Mouse (Mus musculus): ENCODE data around the gene Zfp1. TPM values are rescaled to one million over a fixed set of nuclear protein-coding genes. Genes with fewer than 3 reads are reported as not detected.

Gene Zfp1
- total and polyA plus RNA-seq, 3 experiments: 7.1 to 21.1 (median 10.9) TPM

- no peak overlapping the region for H3K4me3 ChIP-seq (ENCODE audit: low read depth, low read length)
- H3K4me1 ChIP-seq (ENCODE audit: insufficient read depth, low read depth, low read length): peaks cover 10% of the 10 kb centered on the region; the same call in 1 of the 2 replicates
- DNase-seq (ENCODE audit: low spot score) (no peak), ATAC-seq (ENCODE audit: extremely low read depth, insufficient number of reproducible peaks, low FRiP score, poor library complexity, severe bottlenecking) (no peak)
- TF ChIP-seq TAL1 (conservative IDR thresholded peaks at IDR 0.05; ENCODE audit: low read depth, low read length) (no peak), POLR2AphosphoS5 (IDR thresholded peaks at IDR 0.05; ENCODE audit: insufficient replicate concordance, low read depth, low read length) (no peak), GATA1 (IDR thresholded peaks at IDR 0.05; ENCODE audit: borderline replicate concordance, low read length) (no peak)
- H3K27me3 ChIP-seq (ENCODE audit: insufficient read depth, low read length): peaks cover 57% of the 10 kb centered on the region
- H3K36me3 ChIP-seq (replicated peaks): no peaks in the 10 kb centered on the region
- H3K9me3 ChIP-seq (replicated peaks): no peaks in the 10 kb centered on the region
These were observed 70.6 kb downstream of the Zfp1 start for GRCm38 (mm10) chr8:111713817-111714216.

GRCm38 (mm10) chr8:111714295-111714694 is 71.1 kb downstream of the Zfp1 start:
- Histone ChIP-seq H3K9me3 (replicated peaks) (no peaks in the 10 kb centered on the region), H3K36me3 (replicated peaks) (no peaks in the 10 kb centered on the region), H3K27me3 (ENCODE audit: insufficient read depth, low read length) (peaks cover 55% of the 10 kb centered on the region), H3K4me1 (ENCODE audit: insufficient read depth, low read depth, low read length) (peaks cover 10% of the 10 kb centered on the region; the same call in 1 of the 2 replicates), H3K4me3 (ENCODE audit: low read depth, low read length) (no peak overlapping the region)
- ATAC-seq (ENCODE audit: extremely low read depth, insufficient number of reproducible peaks, low FRiP score, poor library complexity, severe bottlenecking): no peak
- TF ChIP-seq TAL1 (conservative IDR thresholded peaks at IDR 0.05; ENCODE audit: low read depth, low read length) (no peak), GATA1 (IDR thresholded peaks at IDR 0.05; ENCODE audit: borderline replicate concordance, low read length) (no peak), CTCF (IDR thresholded peaks at IDR 0.05; ENCODE audit: low read depth, low read length) (no peak), GATA2 (IDR thresholded peaks at IDR 0.05; ENCODE audit: borderline replicate concordance, low read depth, low read length) (no peak), POLR2AphosphoS5 (IDR thresholded peaks at IDR 0.05; ENCODE audit: insufficient replicate concordance, low read depth, low read length) (no peak)
- no peak for DNase-seq (ENCODE audit: low spot score)

- peaks cover 10% of the 10 kb centered on the region; the same call in 1 of the 2 replicates for H3K4me1 ChIP-seq (ENCODE audit: insufficient read depth, low read depth, low read length)
- no peaks in the 10 kb centered on the region for H3K36me3 ChIP-seq (replicated peaks)
- TF ChIP-seq CTCF (IDR thresholded peaks at IDR 0.05; ENCODE audit: low read depth, low read length) (no peak), TAL1 (conservative IDR thresholded peaks at IDR 0.05; ENCODE audit: low read depth, low read length) (no peak), GATA2 (IDR thresholded peaks at IDR 0.05; ENCODE audit: borderline replicate concordance, low read depth, low read length) (no peak), GATA1 (IDR thresholded peaks at IDR 0.05; ENCODE audit: borderline replicate concordance, low read length) (no peak), POLR2AphosphoS5 (IDR thresholded peaks at IDR 0.05; ENCODE audit: insufficient replicate concordance, low read depth, low read length) (no peak)
- no peaks in the 10 kb centered on the region for H3K9me3 ChIP-seq (replicated peaks)
- peaks cover 52% of the 10 kb centered on the region for H3K27me3 ChIP-seq (ENCODE audit: insufficient read depth, low read length)
- DNase-seq (ENCODE audit: low spot score) (no peak), ATAC-seq (ENCODE audit: extremely low read depth, insufficient number of reproducible peaks, low FRiP score, poor library complexity, severe bottlenecking) (no peak)
- no peak overlapping the region for H3K4me3 ChIP-seq (ENCODE audit: low read depth, low read length)
These were observed 72.3 kb downstream of the Zfp1 start for GRCm38 (mm10) chr8:111715514-111715913.

DNA sequence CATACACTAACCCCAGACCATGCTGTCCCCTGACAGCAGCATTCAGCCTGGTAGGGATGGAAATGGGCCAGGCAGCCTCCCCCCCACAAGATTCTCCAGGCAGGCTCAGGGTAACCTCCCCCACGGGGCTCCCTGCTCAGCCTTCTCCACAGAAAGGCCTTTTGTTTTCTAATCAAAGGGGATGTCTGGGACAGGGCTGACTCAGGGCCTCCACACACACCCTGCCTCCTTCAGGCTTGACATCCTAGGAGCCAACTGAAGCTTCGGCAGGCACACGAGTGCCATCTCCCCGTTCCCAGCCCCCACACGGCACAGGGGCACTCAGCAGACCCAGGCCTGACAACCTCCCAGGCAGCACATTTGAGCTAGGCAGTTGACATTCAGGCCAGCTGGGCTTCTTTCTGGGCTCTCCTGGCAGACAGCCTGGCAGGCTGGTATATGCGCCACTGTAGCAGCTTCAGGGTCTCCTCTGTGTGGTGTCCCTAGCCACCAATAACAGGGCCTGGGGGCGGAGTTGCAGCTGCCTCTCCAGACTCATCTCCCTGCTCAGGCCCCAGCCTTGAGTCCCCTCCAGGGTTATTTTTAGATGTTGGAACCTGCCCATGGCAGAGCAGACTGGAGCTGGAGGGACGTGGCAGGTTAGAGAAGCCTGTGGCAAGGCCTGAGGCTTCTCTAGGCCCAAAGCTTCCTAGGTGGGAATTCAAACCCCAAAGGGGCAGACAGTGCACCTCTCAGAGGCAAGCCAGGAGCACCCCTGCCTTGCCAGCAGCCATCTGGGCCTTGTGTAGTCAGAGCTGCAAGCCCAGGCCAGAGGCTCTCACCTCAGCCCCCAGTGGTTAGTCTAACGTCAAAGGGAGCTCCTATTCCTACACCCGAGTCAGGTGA is 73.6 kb downstream of the Zfp1 start:
- Histone ChIP-seq H3K4me3 (ENCODE audit: low read depth, low read length) (no peak overlapping the region), H3K36me3 (replicated peaks) (no peaks in the 10 kb centered on the region), H3K27me3 (ENCODE audit: insufficient read depth, low read length) (peaks cover 51% of the 10 kb centered on the region), H3K4me1 (ENCODE audit: insufficient read depth, low read depth, low read length) (peaks cover 10% of the 10 kb centered on the region; the same call in 1 of the 2 replicates), H3K9me3 (replicated peaks) (no peaks in the 10 kb centered on the region)
- TF ChIP-seq POLR2AphosphoS5 (IDR thresholded peaks at IDR 0.05; ENCODE audit: insufficient replicate concordance, low read depth, low read length): no peak
- TF ChIP-seq CTCF (IDR thresholded peaks at IDR 0.05; ENCODE audit: low read depth, low read length): no peak
- no peak for TF ChIP-seq GATA1 (IDR thresholded peaks at IDR 0.05; ENCODE audit: borderline replicate concordance, low read length)
- TF ChIP-seq GATA2 (IDR thresholded peaks at IDR 0.05; ENCODE audit: borderline replicate concordance, low read depth, low read length): no peak
- TF ChIP-seq TAL1 (conservative IDR thresholded peaks at IDR 0.05; ENCODE audit: low read depth, low read length): no peak
- no peak for DNase-seq (ENCODE audit: low spot score)
- ATAC-seq (ENCODE audit: extremely low read depth, insufficient number of reproducible peaks, low FRiP score, poor library complexity, severe bottlenecking): no peak

DNA sequence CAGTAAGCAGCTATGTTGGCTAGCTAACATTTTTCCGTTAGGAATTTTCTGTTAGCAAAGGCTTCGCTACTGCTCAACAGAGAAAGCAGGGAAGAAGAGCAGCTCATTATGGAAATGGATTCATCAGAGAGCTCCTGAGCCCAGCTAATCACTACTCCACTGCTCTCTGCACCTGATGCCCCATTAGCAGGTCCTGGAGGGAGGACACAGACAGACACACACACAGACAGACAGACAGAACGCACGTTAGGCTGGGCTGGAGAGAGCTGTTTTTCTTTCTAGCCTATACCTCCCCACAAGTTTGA is 74.2 kb downstream of the Zfp1 start:
- no peak for ATAC-seq (ENCODE audit: extremely low read depth, insufficient number of reproducible peaks, low FRiP score, poor library complexity, severe bottlenecking)

GRCm38 (mm10) chr8:111717866-111718265 is 74.7 kb downstream of the Zfp1 start:
- TF ChIP-seq GATA2 (IDR thresholded peaks at IDR 0.05; ENCODE audit: borderline replicate concordance, low read depth, low read length): no peak
- no peak for TF ChIP-seq GATA1 (IDR thresholded peaks at IDR 0.05; ENCODE audit: borderline replicate concordance, low read length)
- TF ChIP-seq CTCF (IDR thresholded peaks at IDR 0.05; ENCODE audit: low read depth, low read length): no peak
- ATAC-seq (ENCODE audit: extremely low read depth, insufficient number of reproducible peaks, low FRiP score, poor library complexity, severe bottlenecking): no peak
- Histone ChIP-seq H3K4me3 (ENCODE audit: low read depth, low read length) (no peak overlapping the region), H3K27me3 (ENCODE audit: insufficient read depth, low read length) (peaks cover 45% of the 10 kb centered on the region), H3K4me1 (ENCODE audit: insufficient read depth, low read depth, low read length) (peaks cover 8% of the 10 kb centered on the region; the same call in 1 of the 2 replicates), H3K9me3 (replicated peaks) (no peaks in the 10 kb centered on the region), H3K36me3 (replicated peaks) (no peaks in the 10 kb centered on the region)
- no peak for DNase-seq (ENCODE audit: low spot score)

More for the DNA sequence above, 74.2 kb downstream of the Zfp1 start:
- no peaks in the 10 kb centered on the region for H3K9me3 ChIP-seq (replicated peaks)
- peaks cover 8% of the 10 kb centered on the region; the same call in 1 of the 2 replicates for H3K4me1 ChIP-seq (ENCODE audit: insufficient read depth, low read depth, low read length)
- no peak for DNase-seq (ENCODE audit: low spot score)
- no peak overlapping the region for H3K4me3 ChIP-seq (ENCODE audit: low read depth, low read length)
- no peak for TF ChIP-seq TAL1 (conservative IDR thresholded peaks at IDR 0.05; ENCODE audit: low read depth, low read length)
- TF ChIP-seq GATA1 (IDR thresholded peaks at IDR 0.05; ENCODE audit: borderline replicate concordance, low read length): no peak
- no peak for TF ChIP-seq POLR2AphosphoS5 (IDR thresholded peaks at IDR 0.05; ENCODE audit: insufficient replicate concordance, low read depth, low read length)
- TF ChIP-seq CTCF (IDR thresholded peaks at IDR 0.05; ENCODE audit: low read depth, low read length): no peak
- no peak for TF ChIP-seq GATA2 (IDR thresholded peaks at IDR 0.05; ENCODE audit: borderline replicate concordance, low read depth, low read length)
- peaks cover 45% of the 10 kb centered on the region for H3K27me3 ChIP-seq (ENCODE audit: insufficient read depth, low read length)
- H3K36me3 ChIP-seq (replicated peaks): no peaks in the 10 kb centered on the region
